Mouse (Mus musculus): Measurements from ENCODE around the gene Sfmbt2.

GRCm38 (mm10) chr2:10343523-10343922 lies 26.8 kb upstream of the Sfmbt2 start:
- TF ChIP-seq CTCF (conservative IDR thresholded peaks at IDR 0.05; ENCODE audit: low read length) (no peak), POU5F1 (IDR thresholded peaks at IDR 0.05; ENCODE audit: borderline replicate concordance, low read length) (no peak)
